Mouse (Mus musculus) stomach, embryonic 15.5 days (tissue): ENCODE results near the gene Pex7. TPM values are rescaled to one million over a fixed set of nuclear protein-coding genes. Genes with fewer than 3 reads are reported as not detected.

Experiments
- ATAC-seq: fragments of 200-750 bp; cut with Nextera tagmentation; 2 replicates; pipeline ENCODE4 v1.8.0; 2017; ENCODE audit warnings: low read depth, moderate number of reproducible peaks, moderate TSS enrichment; ENCODE audit not compliant: insufficient read depth, low FRiP score
- H3K27ac ChIP-seq: fragments of 300-500 bp; sonication (generic); 2 replicates; pipeline ENCODE4 v1.5.1; 2015; ENCODE audit warnings: mild to moderate bottlenecking, inconsistent platforms
- H3K27me3 ChIP-seq: fragments of 300-500 bp; sonication (generic); replicated peaks from 2 replicates; pipeline ENCODE4 v1.6.1; 2015; ENCODE audit warnings: inconsistent platforms
- H3K36me3 ChIP-seq: fragments of 300-500 bp; sonication (generic); 2 replicates; pipeline ENCODE4 v1.6.1; 2015; ENCODE audit warnings: inconsistent platforms
- H3K4me1 ChIP-seq: fragments of 300-500 bp; sonication (generic); 2 replicates; pipeline ENCODE4 v1.6.1; 2015; ENCODE audit warnings: inconsistent platforms
- H3K4me2 ChIP-seq: fragments of 300-500 bp; sonication (generic); 2 replicates; pipeline ENCODE4 v1.6.1; 2015; ENCODE audit warnings: mild to moderate bottlenecking, inconsistent platforms
- H3K4me3 ChIP-seq: fragments of 300-500 bp; sonication (generic); replicated peaks from 2 replicates; pipeline ENCODE4 v1.5.1; 2015; ENCODE audit warnings: inconsistent platforms
- H3K9ac ChIP-seq: fragments of 300-500 bp; sonication (generic); 2 replicates; pipeline ENCODE4 v1.6.1; 2015; ENCODE audit warnings: inconsistent platforms
- H3K9me3 ChIP-seq: fragments of 300-500 bp; sonication (generic); 2 replicates; pipeline ENCODE4 v1.6.1; 2016; ENCODE audit warnings: inconsistent platforms
- WGBS: fragments of 180-500 bp; shearing (Covaris S2); methylation state at CpG from one replicate; pipeline ENCODE4 v1.1.7; 2015; 5-methylcytosine and 5-hydroxymethylcytosine counted together
- polyA plus RNA-seq: library from polyadenylated mRNA; unstranded; fragments of >200 nt; fragmentation: Nextera tagmentation; extraction: Ambion mirVana; gene quantifications from 2 replicates; pipeline ENCODE4 v1.2.1, GENCODE M21; 2015

Pex7 gene
- polyA plus RNA-seq, 1 experiment from 2014 or later, result 40.7 TPM

- WGBS, result 73% methylated on average over 5 of the region's 5 CpGs
- H3K4me1 ChIP-seq, result no peaks in the 10 kb centered on the region
- H3K9me3 ChIP-seq, result no peaks in the 10 kb centered on the region
- H3K36me3 ChIP-seq, result no peaks in the 10 kb centered on the region
- H3K9ac ChIP-seq, result no peak overlapping the region
- ATAC-seq, result no peak
- H3K27me3 ChIP-seq, result no peaks in the 10 kb centered on the region
- H3K27ac ChIP-seq, result no peak overlapping the region
- H3K4me3 ChIP-seq, result no peak overlapping the region
- no peak overlapping the region for H3K4me2 ChIP-seq
Observed at GRCm38 (mm10) chr10:19831072-19831849, 76.2 kb downstream of the Pex7 start.

GRCm38 (mm10) chr10:19820986-19821385 is 86.5 kb downstream of the Pex7 start:
- H3K9ac ChIP-seq, result no peak overlapping the region
- WGBS, result 64% methylated on average over 3 of the region's 3 CpGs
- no peak for ATAC-seq

GRCm38 (mm10) chr10:19818723-19819355 is 88.7 kb downstream of the Pex7 start:
- ATAC-seq, result no peak
- Histone ChIP-seq H3K27me3 (no peaks in the 10 kb centered on the region), H3K9ac (no peak overlapping the region), H3K27ac (no peak overlapping the region), H3K4me1 (no peaks in the 10 kb centered on the region), H3K4me2 (no peak overlapping the region), H3K9me3 (no peaks in the 10 kb centered on the region), H3K36me3 (no peaks in the 10 kb centered on the region), H3K4me3 (no peak overlapping the region)
- 39% methylated on average over 16 of the region's 16 CpGs for WGBS

More at GRCm38 (mm10) chr10:19820986-19821385, 86.5 kb downstream of the Pex7 start:
- H3K36me3 ChIP-seq, result no peaks in the 10 kb centered on the region
- no peaks in the 10 kb centered on the region for H3K4me1 ChIP-seq
- H3K4me2 ChIP-seq, result no peak overlapping the region
- H3K4me3 ChIP-seq, result no peak overlapping the region
- H3K27me3 ChIP-seq, result no peaks in the 10 kb centered on the region
- H3K9me3 ChIP-seq, result no peaks in the 10 kb centered on the region
- H3K27ac ChIP-seq, result no peak overlapping the region

GRCm38 (mm10) chr10:19815371-19815770 is 92.1 kb downstream of the Pex7 start:
- H3K4me2 ChIP-seq, result no peak overlapping the region
- H3K4me3 ChIP-seq, result no peak overlapping the region
- no peaks in the 10 kb centered on the region for H3K27me3 ChIP-seq
- H3K9me3 ChIP-seq, result no peaks in the 10 kb centered on the region
- no peak for ATAC-seq
- H3K36me3 ChIP-seq, result no peaks in the 10 kb centered on the region
- H3K9ac ChIP-seq, result no peak overlapping the region
- no peaks in the 10 kb centered on the region for H3K4me1 ChIP-seq
- H3K27ac ChIP-seq, result no peak overlapping the region
- 34% methylated on average over 8 of the region's 8 CpGs for WGBS

GRCm38 (mm10) chr10:19811436-19812172 is 95.9 kb downstream of the Pex7 start:
- no peak overlapping the region for H3K4me3 ChIP-seq
- WGBS, result 51% methylated on average over 9 of the region's 9 CpGs
- no peaks in the 10 kb centered on the region for H3K4me1 ChIP-seq
- no peaks in the 10 kb centered on the region for H3K27me3 ChIP-seq
- H3K9ac ChIP-seq, result no peak overlapping the region
- ATAC-seq, result no peak
- H3K4me2 ChIP-seq, result no peak overlapping the region
- H3K9me3 ChIP-seq, result no peaks in the 10 kb centered on the region
- no peak overlapping the region for H3K27ac ChIP-seq
- H3K36me3 ChIP-seq, result no peaks in the 10 kb centered on the region

- Histone ChIP-seq H3K27me3 (no peaks in the 10 kb centered on the region), H3K9ac (no peak overlapping the region), H3K27ac (no peak overlapping the region), H3K4me3 (no peak overlapping the region), H3K4me2 (no peak overlapping the region), H3K4me1 (no peaks in the 10 kb centered on the region), H3K36me3 (no peaks in the 10 kb centered on the region), H3K9me3 (no peaks in the 10 kb centered on the region)
- ATAC-seq, result no peak
- WGBS, result 75% methylated on average over 7 of the region's 7 CpGs
Observed at GRCm38 (mm10) chr10:19804763-19805162, 102.7 kb downstream of the Pex7 start.

Other genes with a start within 250 kb of the Pex7 start
- 0.08 and 0.18 TPM in 2 replicates for gene Il20ra, start 195.1 kb downstream of the Pex7 start, polyA plus RNA-seq
- 0.60 and 0.83 TPM in 2 replicates for gene Slc35d3, start 56.2 kb downstream of the Pex7 start, polyA plus RNA-seq
- gene Map3k5, start 26.8 kb upstream of the Pex7 start, polyA plus RNA-seq, result 3.0 and 3.3 TPM in 2 replicates
- 21.2 and 23.3 TPM in 2 replicates for gene Map7, start 240.8 kb upstream of the Pex7 start, polyA plus RNA-seq